In the genomic region with DNA sequence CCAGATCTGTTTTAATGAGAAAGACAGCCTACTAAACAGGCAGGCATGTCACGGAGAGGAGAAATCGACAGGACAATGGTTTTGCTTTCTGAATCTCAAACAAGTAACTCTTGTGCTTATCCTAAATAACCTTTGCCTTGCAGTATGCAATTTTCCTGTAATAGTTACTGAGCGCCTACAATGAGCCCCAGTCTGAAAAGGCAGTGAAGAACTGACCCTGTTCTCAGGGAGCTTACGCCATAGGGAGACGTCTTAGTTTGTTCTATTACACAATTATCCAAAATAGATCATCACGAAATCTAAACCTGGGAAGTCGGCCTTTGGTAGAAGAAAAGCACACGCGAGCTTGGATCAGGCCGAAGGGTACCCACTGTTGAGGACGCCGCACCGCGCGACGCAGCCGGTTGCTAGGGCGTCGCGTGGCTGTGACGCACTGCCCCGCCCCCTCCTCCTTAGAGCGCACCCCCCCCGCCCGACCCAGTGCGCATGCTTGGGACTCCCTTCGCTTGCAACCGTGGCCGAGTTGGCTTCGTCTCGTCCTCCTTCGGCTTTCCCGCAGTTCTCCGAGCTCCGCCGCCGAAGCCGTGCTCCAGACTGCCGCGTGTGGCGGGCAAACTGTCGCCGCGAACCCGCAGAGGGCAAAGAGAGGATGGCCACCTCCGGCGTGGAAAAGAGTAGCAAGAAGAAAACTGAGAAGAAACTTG, we compare ENCODE assay signal across 8 mouse cellular contexts. TPM values are rescaled to one million over a fixed set of nuclear protein-coding genes. Genes with fewer than 3 reads are reported as not detected.
A peak's percentile ranks its signal among the peaks of the same experiment; 100 is the strongest.
DNase-seq lines count a peak whose midpoint lies in the region; ATAC-seq and TF ChIP-seq lines count a peak whose summit lies in the region.

Gene Klhl7, plus strand, starts transcription at position 500 of the 704 bp plus-strand sequence.

- peak; percentile 96 for DNase-seq in ZHBTc4 (ENCODE audit: low read depth, low spot score)
- DNase-seq in cerebellum, postnatal 4 days (ENCODE audit: low spot score in 2 of 2) = peak; percentile 73 to 89
- peak; percentile 94 for DNase-seq in gastrocnemius, adult 2 months
- peak; percentile 97 for DNase-seq in hindbrain, postnatal 0 days (ENCODE audit: low spot score)
- peak; percentile 63 to 81 for DNase-seq in left cerebral cortex, adult 9 months (ENCODE audit: low spot score in 2 of 2)
- DNase-seq in right cerebral cortex, postnatal 14 days = peak; percentile 93
- peak; percentile 76 to 84 for DNase-seq in urinary bladder, postnatal 36 days (ENCODE audit: low spot score in 2 of 2)

- H3K4me2 ChIP-seq in hindbrain, postnatal 0 days (ENCODE audit: low read depth, low read length) = peak within 1 kb of the TSS; percentile 68

- H3K9me3 ChIP-seq in hindbrain, postnatal 0 days (ENCODE audit: low read length) = no peaks in the 10 kb centered on the region

- H3K36me3 ChIP-seq in hindbrain, postnatal 0 days (ENCODE audit: insufficient read depth, low read length) = no peaks in the 10 kb centered on the region

- intact Hi-C loops in gastrocnemius, adult 2 months (cut with DNase I) = loop anchor here (2.0 kb wide), 1 partner anchor 27 kb away; no protein-coding TSS in a partner anchor

- H3K4me3 ChIP-seq in gastrocnemius, adult 2 months = peak within 1 kb of the TSS; percentile 88
- H3K4me3 ChIP-seq in hindbrain, postnatal 0 days (ENCODE audit: low read length) = peak within 1 kb of the TSS; percentile 74

- peak within 1 kb of the TSS; percentile 80 for H3K9ac ChIP-seq in hindbrain, postnatal 0 days (replicated peaks; ENCODE audit: low read length)

- H3K27me3 ChIP-seq in hindbrain, postnatal 0 days (ENCODE audit: insufficient read depth, low read length) = no peaks in the 10 kb centered on the region

- peak; percentile 95 for ATAC-seq in hindbrain, postnatal 0 days
- ATAC-seq in megakaryocyte progenitor cell, adult 5-6 weeks (replicated peaks; ENCODE audit: poor library complexity) = peak; percentile 94

- no peaks in the 10 kb centered on the region for H3K4me1 ChIP-seq in hindbrain, postnatal 0 days (ENCODE audit: insufficient read depth, low read length)

- peak within 1 kb of the TSS; percentile 97 for H3K27ac ChIP-seq in gastrocnemius, adult 2 months
- peak within 1 kb of the TSS; percentile 94 for H3K27ac ChIP-seq in hindbrain, postnatal 0 days

- WGBS in hindbrain, postnatal 0 days = 1% methylated on average over 46 of the region's 47 CpGs

- no peak for TF ChIP-seq CTCF in gastrocnemius, adult 2 months (IDR thresholded peaks at IDR 0.05)
- TF ChIP-seq CTCF in hindbrain, postnatal 0 days (IDR thresholded peaks at IDR 0.05; ENCODE audit: low read depth) = peak; percentile 50

RNA-seq across cellular contexts. Expression of gene Klhl7, which starts in this region (rescaled TPM):
- 10 to 100 TPM; 38.2 to 39.9 TPM for total RNA-seq in gastrocnemius, adult 2 months (2021)
- 101 and 127 TPM in 2 replicates for total RNA-seq in hindbrain, postnatal 0 days (2014; rRNA removed)
- polyA plus RNA-seq in hindbrain, postnatal 0 days (2015; fragmentation: Nextera tagmentation; extraction: Ambion mirVana) = 106 and 109 TPM in 2 replicates
- 22.2 and 23.3 TPM in 2 replicates for total RNA-seq in megakaryocyte progenitor cell, adult 5-6 weeks (2015)
- 17.0 and 18.4 TPM in 2 replicates for total RNA-seq in megakaryocyte progenitor cell, adult 5-6 weeks (2017)

Comparison
In these comparisons a context has a peak if more than half of its experiments do, and no peak if none do; other contexts are left out.
1. Peak in every context shown above with its lines: DNase-seq, ATAC-seq, H3K4me3 ChIP-seq and H3K27ac ChIP-seq.